Mouse (Mus musculus) liver, embryonic 14.5 days (tissue): ENCODE measurements around the gene 1810062G17Rik. TPM values are rescaled to one million over a fixed set of nuclear protein-coding genes. Genes with fewer than 3 reads are reported as not detected.

ENCODE experiments used
- ATAC-seq: fragments of 200-750 bp; cut with Nextera tagmentation; 2 replicates; pipeline ENCODE4 v1.8.0; 2017; ENCODE audit warnings: moderate number of reproducible peaks, mild to moderate bottlenecking, moderate library complexity; ENCODE audit not compliant: insufficient read depth
- DNase-seq, 3 experiments: peaks; one replicate each; pipeline ENCODE4 v3.0.0-alpha.2; 2012 to 2013; ENCODE audit warnings: low read depth in 3 of 3, low spot score in 3 of 3
- H3K27ac ChIP-seq: fragments of 300-500 bp; sonication (generic); 2 replicates; pipeline ENCODE4 v1.5.1; 2014; ENCODE audit warnings: moderate library complexity, mild to moderate bottlenecking, control low read depth, inconsistent platforms
- H3K27me3 ChIP-seq: fragments of 300-500 bp; sonication (generic); 2 replicates; pipeline ENCODE4 v1.6.1; 2014; ENCODE audit warnings: mild to moderate bottlenecking, low read length, moderate library complexity; ENCODE audit not compliant: control insufficient read depth, insufficient read depth
- H3K36me3 ChIP-seq: fragments of 300-500 bp; sonication (generic); replicated peaks from 2 replicates; pipeline ENCODE4 v1.6.1; 2014; ENCODE audit warnings: low read depth; ENCODE audit not compliant: control insufficient read depth, insufficient read depth
- H3K4me1 ChIP-seq, 2 experiments: fragments of 200-500 bp in 1 of 2; fragments of 300-500 bp in 1 of 2; sonication (generic) in 1 of 2; replicated peaks; 2 replicates each; pipeline ENCODE4 v1.6.1; 2012 to 2014; ENCODE audit warnings: antibody characterized with exemption in 1 of 2, inconsistent platforms in 1 of 2, low read length in 1 of 2; ENCODE audit not compliant: control insufficient read depth in 2 of 2, insufficient read depth in 2 of 2
- H3K4me2 ChIP-seq: fragments of 300-500 bp; sonication (generic); 2 replicates; pipeline ENCODE4 v1.6.1; 2014; ENCODE audit warnings: low read depth, mild to moderate bottlenecking, control low read depth, moderate library complexity
- H3K4me3 ChIP-seq, 2 experiments: fragments of 200-500 bp in 1 of 2; fragments of 300-500 bp in 1 of 2; sonication (generic) in 1 of 2; 2 replicates each; pipeline ENCODE4 v1.5.1; 2012 to 2014; ENCODE audit warnings: low read depth in 2 of 2, low read length in 2 of 2, mild to moderate bottlenecking in 2 of 2, control low read depth in 1 of 2, inconsistent platforms in 1 of 2, moderate library complexity in 1 of 2; ENCODE audit not compliant: insufficient read depth in 1 of 2
- H3K9ac ChIP-seq: fragments of 300-500 bp; sonication (generic); replicated peaks from 2 replicates; pipeline ENCODE4 v1.6.1; 2014; ENCODE audit warnings: mild to moderate bottlenecking, control low read depth, moderate library complexity
- H3K9me3 ChIP-seq: fragments of 300-500 bp; sonication (generic); 2 replicates; pipeline ENCODE4 v1.6.1; 2016; ENCODE audit warnings: low read length, mixed read lengths; ENCODE audit not compliant: control insufficient read depth
- CTCF ChIP-seq: IDR thresholded peaks from 2 replicates; pipeline ENCODE4 v1.5.1; 2016; ENCODE audit warnings: antibody characterized with exemption, low read depth, control low read depth
- EP300 ChIP-seq: IDR thresholded peaks from 2 replicates; pipeline ENCODE4 v1.6.1; 2016; ENCODE audit warnings: antibody characterized with exemption, low read depth
- WGBS: fragments of 180-500 bp; shearing (Covaris S2); extraction: QIAGEN DNeasy Blood & Tissue Kit; methylation state at CpG from one replicate; pipeline ENCODE4 v1.1.7; 2014; ENCODE audit not compliant: insufficient replicate concordance; 5-methylcytosine and 5-hydroxymethylcytosine counted together
- polyA plus RNA-seq, 2 experiments: library from polyadenylated mRNA; depleted of rRNA in 1 of 2; stranded (reverse) in 1 of 2; unstranded in 1 of 2; fragments of >200 nt; fragmentation: Nextera tagmentation in 1 of 2; extraction: Ambion mirVana in 1 of 2; gene quantifications; 2 replicates each; pipeline versions ENCODE4 v1.2.1 to v1.2.3; 2012 to 2014

The 1810062G17Rik gene
- polyA plus RNA-seq, 2 experiments: 0.77 to 1.1 TPM

DNA sequence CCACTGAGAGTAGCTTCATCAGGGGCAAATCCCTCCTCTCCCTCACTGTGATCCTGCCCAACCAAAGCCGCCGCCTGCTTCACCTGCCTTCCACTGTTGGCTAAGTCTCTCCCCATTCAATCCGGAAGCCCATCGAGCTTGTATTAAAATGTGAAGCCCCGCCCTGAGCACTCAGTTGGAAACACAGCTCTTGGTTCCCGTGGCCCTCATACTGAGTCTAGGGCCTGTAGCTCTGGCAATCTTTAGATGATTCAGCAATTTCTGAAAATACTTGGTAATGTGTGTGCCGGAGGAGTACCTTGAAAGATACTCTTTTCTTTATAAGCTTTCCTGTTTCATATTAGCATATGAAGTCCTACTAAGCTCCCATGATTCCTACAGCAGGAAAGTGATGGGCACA, 10.2 kb upstream of the 1810062G17Rik start:
- Histone ChIP-seq H3K4me2 (no peak overlapping the region), H3K9me3 (no peaks in the 10 kb centered on the region), H3K4me3 (no peak overlapping the region), H3K4me1 (peaks cover 0 to 3% of the 10 kb centered on the region in 2 experiments; a peak in 1 of 4 replicates), H3K27ac (no peak overlapping the region), H3K27me3 (no peaks in the 10 kb centered on the region), H3K36me3 (no peaks in the 10 kb centered on the region), H3K9ac (no peak overlapping the region)
- no peak for DNase-seq
- 46% methylated on average over 7 of the region's 7 CpGs for WGBS
- ATAC-seq: no peak
- TF ChIP-seq EP300 (no peak), CTCF (no peak)

GRCm38 (mm10) chr3:36467632-36468031, 8.1 kb upstream of the 1810062G17Rik start:
- 66% methylated on average over 7 of the region's 7 CpGs for WGBS

GRCm38 (mm10) chr3:36468871-36469270, 6.9 kb upstream of the 1810062G17Rik start:
- Histone ChIP-seq H3K4me1 (peaks cover 0 to 5% of the 10 kb centered on the region in 2 experiments; a peak in 1 of 4 replicates), H3K9ac (no peak overlapping the region), H3K36me3 (no peaks in the 10 kb centered on the region), H3K27me3 (no peaks in the 10 kb centered on the region), H3K9me3 (no peaks in the 10 kb centered on the region), H3K4me3 (no peak overlapping the region), H3K27ac (no peak overlapping the region), H3K4me2 (no peak overlapping the region)
- ATAC-seq (no peak), DNase-seq (no peak)
- 25% methylated on average over 2 of the region's 2 CpGs for WGBS
- TF ChIP-seq EP300 (no peak), CTCF (no peak)

More at GRCm38 (mm10) chr3:36467632-36468031, 8.1 kb upstream of the 1810062G17Rik start:
- H3K27ac ChIP-seq: no peak overlapping the region
- ATAC-seq (no peak), DNase-seq (no peak)
- TF ChIP-seq EP300: no peak
- TF ChIP-seq CTCF: no peak
- H3K36me3 ChIP-seq: no peaks in the 10 kb centered on the region
- H3K4me3 ChIP-seq: no peak overlapping the region
- no peak overlapping the region for H3K9ac ChIP-seq
- no peak overlapping the region for H3K4me2 ChIP-seq
- peaks cover 0 to 3% of the 10 kb centered on the region in 2 experiments; a peak in 1 of 4 replicates for H3K4me1 ChIP-seq
- no peaks in the 10 kb centered on the region for H3K27me3 ChIP-seq
- no peaks in the 10 kb centered on the region for H3K9me3 ChIP-seq

- WGBS: 52% methylated on average over 4 of the region's 4 CpGs
- Histone ChIP-seq H3K4me2 (no peak overlapping the region), H3K27ac (no peak overlapping the region), H3K9ac (no peak overlapping the region), H3K9me3 (no peaks in the 10 kb centered on the region), H3K27me3 (no peaks in the 10 kb centered on the region), H3K4me1 (peaks cover 4 to 9% of the 10 kb centered on the region in 2 experiments; a peak in 3 of 4 replicates), H3K4me3 (no peak overlapping the region), H3K36me3 (no peaks in the 10 kb centered on the region)
- DNase-seq (no peak), ATAC-seq (no peak)
- TF ChIP-seq EP300: no peak
- no peak for TF ChIP-seq CTCF
Observed at GRCm38 (mm10) chr3:36471856-36472255, 3.9 kb upstream of the 1810062G17Rik start.

DNA sequence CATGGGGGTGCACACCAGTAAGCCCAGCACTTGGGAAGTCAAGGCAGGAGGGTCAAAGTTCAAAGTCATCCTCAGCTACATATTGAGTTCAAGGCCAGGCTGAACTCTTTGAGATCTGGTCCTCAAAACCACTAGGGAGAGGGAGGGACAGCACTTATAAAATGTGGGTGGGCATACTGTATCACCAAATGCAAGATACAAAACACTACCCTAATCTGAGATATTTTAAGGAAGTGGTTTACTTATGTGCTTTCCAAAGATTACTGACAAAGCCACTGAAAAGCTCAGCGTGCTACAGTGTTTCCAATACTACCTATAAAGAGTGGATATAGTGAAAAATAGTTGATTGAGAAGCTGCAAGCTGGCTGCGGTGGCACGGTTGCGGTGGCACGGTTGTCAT, 2.5 kb upstream of the 1810062G17Rik start:
- Histone ChIP-seq H3K4me3 (no peak overlapping the region), H3K4me1 (peaks cover 4 to 9% of the 10 kb centered on the region in 2 experiments; a peak in 3 of 4 replicates), H3K27ac (no peak overlapping the region), H3K9ac (no peak overlapping the region), H3K27me3 (no peaks in the 10 kb centered on the region), H3K36me3 (no peaks in the 10 kb centered on the region), H3K4me2 (no peak overlapping the region), H3K9me3 (no peaks in the 10 kb centered on the region)
- DNase-seq (no peak), ATAC-seq (no peak)
- TF ChIP-seq CTCF: no peak
- WGBS: 60% methylated on average over 5 of the region's 5 CpGs
